Mouse (Mus musculus): ENCODE data around the gene Glg1. TPM values are rescaled to one million over a fixed set of nuclear protein-coding genes. Genes with fewer than 3 reads are reported as not detected.
A peak's percentile ranks its signal among the peaks of the same experiment; 100 is the strongest.
"Not testable (repeated sequence)": the region's sequence is repeated elsewhere in the genome, so short reads cannot be mapped to it uniquely, and the experiment has no call there.

Glg1 gene
- total and polyA plus RNA-seq, 3 experiments: 15.9 to 37.2 (median 34.3) TPM

GRCm38 (mm10) chr8:111144901-111145459, 114.0 kb downstream of the Glg1 start:
- H3K27ac ChIP-seq (ENCODE audit: control insufficient read depth, low read depth, low read length); H3K27me3 ChIP-seq (ENCODE audit: control insufficient read depth in 1 of 2, insufficient read depth in 2 of 2, low read length in 2 of 2); H3K9me3 ChIP-seq (replicated peaks; ENCODE audit: insufficient read depth, low read length): not testable (repeated sequence)
- Histone ChIP-seq H3K36me3 (ENCODE audit: control insufficient read depth in 1 of 2, insufficient read depth in 2 of 2, low read length in 2 of 2) (peaks cover 0 to 16% of the 10 kb centered on the region in 2 experiments; a peak in 2 of 4 replicates), H3K79me2 (ENCODE audit: control insufficient read depth, insufficient read depth, low read length, poor library complexity) (peaks cover 10% of the 10 kb centered on the region), H3K4me3 (ENCODE audit: control insufficient read depth in 1 of 2, insufficient read depth in 1 of 2, low read depth in 2 of 2, low read length in 2 of 2) (peak overlapping the region; percentile 87 to 96), H3K9ac (ENCODE audit: control insufficient read depth, low read depth, low read length, poor library complexity, severe bottlenecking) (peak overlapping the region; percentile 89), H3K4me1 (ENCODE audit: control insufficient read depth in 1 of 2, insufficient read depth in 2 of 2, low read length in 2 of 2) (peaks cover 1 to 14% of the 10 kb centered on the region in 2 experiments; a peak in 3 of 4 replicates)
- peak; percentile 37 for DNase-seq (ENCODE audit: low read depth, low spot score)
- peak; percentile 44; the same call in 1 of the 2 replicates for TF ChIP-seq UBTF (IDR thresholded peaks at IDR 0.05; ENCODE audit: borderline replicate concordance, insufficient read depth, low read depth, low read length)
- TF ChIP-seq MXI1 (IDR thresholded peaks at IDR 0.05; ENCODE audit: low read depth, low read length): peak; percentile 37; the same call in 1 of the 2 replicates
- TF ChIP-seq SIN3A (IDR thresholded peaks at IDR 0.05; ENCODE audit: low read length): 0 out of 2 replicates have a peak, but pooled peaks have one; percentile 10

DNA sequence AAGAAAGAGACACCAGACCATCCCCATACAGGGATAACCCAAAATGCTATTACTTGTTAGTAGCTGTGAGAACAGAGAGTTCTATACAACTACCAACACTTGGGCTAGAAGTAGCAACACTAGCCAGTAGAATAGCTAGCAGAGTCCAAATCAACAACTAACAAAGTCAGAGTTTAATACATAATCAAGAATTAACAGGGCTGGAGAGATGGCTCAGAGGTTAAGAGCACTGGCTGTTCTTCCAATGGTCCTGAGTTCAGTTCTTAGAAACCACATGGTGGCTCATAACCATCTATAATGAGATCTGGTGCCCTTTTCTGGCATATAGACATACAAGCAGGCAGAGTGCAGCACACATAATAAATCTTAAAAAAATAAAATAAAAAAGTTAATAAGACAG, 116.5 kb downstream of the Glg1 start:
- peaks cover 1 to 14% of the 10 kb centered on the region in 2 experiments; a peak in 3 of 4 replicates for H3K4me1 ChIP-seq (ENCODE audit: control insufficient read depth in 1 of 2, insufficient read depth in 2 of 2, low read length in 2 of 2)
- no peak overlapping the region for H3K27ac ChIP-seq (ENCODE audit: control insufficient read depth, low read depth, low read length)
- H3K9me3 ChIP-seq (replicated peaks; ENCODE audit: insufficient read depth, low read length): no peaks in the 10 kb centered on the region
- no peak for DNase-seq (ENCODE audit: low read depth, low spot score)
- no peak for TF ChIP-seq TCF12 (IDR thresholded peaks at IDR 0.05; ENCODE audit: low read depth, low read length)
- TF ChIP-seq USF1 (IDR thresholded peaks at IDR 0.05; ENCODE audit: low read depth, low read length): no peak
- TF ChIP-seq ETS1 (IDR thresholded peaks at IDR 0.05; ENCODE audit: low read depth, low read length): no peak
- no peak for TF ChIP-seq KAT2A (conservative IDR thresholded peaks at IDR 0.05; ENCODE audit: low read depth, low read length)
- no peak for TF ChIP-seq MYB (IDR thresholded peaks at IDR 0.05; ENCODE audit: low read depth, low read length)
- TF ChIP-seq ZKSCAN1 (IDR thresholded peaks at IDR 0.05; ENCODE audit: low read depth, low read length): no peak
- TF ChIP-seq RAD21 (IDR thresholded peaks at IDR 0.05; ENCODE audit: low read depth, low read length): no peak
- TF ChIP-seq POLR2AphosphoS5 (IDR thresholded peaks at IDR 0.05; ENCODE audit: borderline replicate concordance, low read depth, low read length): no peak
- TF ChIP-seq ELF1 (IDR thresholded peaks at IDR 0.05; ENCODE audit: low read depth, low read length): no peak
- no peak for TF ChIP-seq MAFK (IDR thresholded peaks at IDR 0.05; ENCODE audit: borderline replicate concordance, low read depth, low read length)
- no peak for TF ChIP-seq NELFE (IDR thresholded peaks at IDR 0.05; ENCODE audit: low read depth, low read length)
- TF ChIP-seq MYC (IDR thresholded peaks at IDR 0.05; ENCODE audit: low read depth, low read length): no peak
- TF ChIP-seq RCOR1 (IDR thresholded peaks at IDR 0.05; ENCODE audit: low read depth, low read length): no peak
- no peak for TF ChIP-seq POLR2A (IDR thresholded peaks at IDR 0.05; ENCODE audit: control insufficient read depth in 1 of 2, insufficient read depth in 1 of 2, low read depth in 1 of 2, low read length in 2 of 2, poor library complexity in 1 of 2)
- TF ChIP-seq USF2 (IDR thresholded peaks at IDR 0.05; ENCODE audit: borderline replicate concordance in 1 of 2, insufficient read depth in 1 of 2, low read depth in 1 of 2, low read length in 2 of 2): no peak
- no peak for TF ChIP-seq TBP (IDR thresholded peaks at IDR 0.05; ENCODE audit: low read depth, low read length)
- no peak for TF ChIP-seq HCFC1 (IDR thresholded peaks at IDR 0.05; ENCODE audit: low read depth, low read length)
- no peak for TF ChIP-seq ZMIZ1 (IDR thresholded peaks at IDR 0.05; ENCODE audit: low read depth, low read length)
- TF ChIP-seq NRF1 (IDR thresholded peaks at IDR 0.05; ENCODE audit: insufficient read depth, low read depth, low read length, poor library complexity, severe bottlenecking): no peak
- TF ChIP-seq SIN3A (IDR thresholded peaks at IDR 0.05; ENCODE audit: low read length): no peak
- peaks cover 10% of the 10 kb centered on the region for H3K79me2 ChIP-seq (ENCODE audit: control insufficient read depth, insufficient read depth, low read length, poor library complexity)
- H3K4me3 ChIP-seq (ENCODE audit: control insufficient read depth in 1 of 2, insufficient read depth in 1 of 2, low read depth in 2 of 2, low read length in 2 of 2): no peak overlapping the region
- H3K9ac ChIP-seq (ENCODE audit: control insufficient read depth, low read depth, low read length, poor library complexity, severe bottlenecking): no peak overlapping the region
- H3K36me3 ChIP-seq (ENCODE audit: control insufficient read depth in 1 of 2, insufficient read depth in 2 of 2, low read length in 2 of 2): peaks cover 4 to 16% of the 10 kb centered on the region in 2 experiments; a peak in 2 of 4 replicates
- no peaks in the 10 kb centered on the region for H3K27me3 ChIP-seq (ENCODE audit: control insufficient read depth in 1 of 2, insufficient read depth in 2 of 2, low read length in 2 of 2)
